Mouse (Mus musculus) forebrain, embryonic 14.5 days (tissue): ENCODE data around the gene Notch2. TPM values are rescaled to one million over a fixed set of nuclear protein-coding genes. Genes with fewer than 3 reads are reported as not detected.

Experiments
- ATAC-seq: fragments of 200-750 bp; cut with Nextera tagmentation; 2 replicates; pipeline ENCODE4 v1.8.0; 2017; ENCODE audit warnings: mild to moderate bottlenecking, moderate library complexity
- DNase-seq: peaks from one replicate; pipeline ENCODE4 v3.0.0-alpha.2; 2015; ENCODE audit warnings: low spot score
- H3K27ac ChIP-seq: fragments of 300-500 bp; sonication (generic); 2 replicates; pipeline ENCODE4 v1.5.1; 2014; ENCODE audit warnings: low read depth, mild to moderate bottlenecking, control low read depth, low read length, moderate library complexity
- H3K27me3 ChIP-seq: fragments of 300-500 bp; sonication (generic); replicated peaks from 2 replicates; pipeline ENCODE4 v1.6.1; 2014; ENCODE audit warnings: low read length, control low read depth, mixed read lengths; ENCODE audit not compliant: control insufficient read depth, insufficient read depth
- H3K36me3 ChIP-seq: fragments of 300-500 bp; sonication (generic); 2 replicates; pipeline ENCODE4 v1.6.1; 2014; ENCODE audit warnings: low read length, control low read depth; ENCODE audit not compliant: control insufficient read depth, insufficient read depth
- H3K4me1 ChIP-seq: fragments of 300-500 bp; sonication (generic); 2 replicates; pipeline ENCODE4 v1.6.1; 2014; ENCODE audit warnings: antibody characterized with exemption, low read length, control low read depth; ENCODE audit not compliant: control insufficient read depth, insufficient read depth
- H3K4me2 ChIP-seq: fragments of 300-500 bp; sonication (generic); 2 replicates; pipeline ENCODE4 v1.6.1; 2014; ENCODE audit warnings: mild to moderate bottlenecking, control low read depth, low read length
- H3K4me3 ChIP-seq: fragments of 300-500 bp; sonication (generic); 2 replicates; pipeline ENCODE4 v1.5.1; 2014; ENCODE audit warnings: low read depth, low read length, control low read depth
- H3K9ac ChIP-seq: fragments of 300-500 bp; sonication (generic); 2 replicates; pipeline ENCODE4 v1.6.1; 2014; ENCODE audit warnings: mild to moderate bottlenecking, low read length, control low read depth, moderate library complexity
- H3K9me3 ChIP-seq: fragments of 300-500 bp; sonication (generic); replicated peaks from 2 replicates; pipeline ENCODE4 v1.6.1; 2016; ENCODE audit warnings: low read length, control low read depth, mixed read lengths; ENCODE audit not compliant: control insufficient read depth
- WGBS: fragments of 180-500 bp; shearing (Covaris S2); extraction: QIAGEN DNeasy Blood & Tissue Kit; methylation state at CpG from one replicate; pipeline ENCODE4 v1.1.7; 2014; 5-methylcytosine and 5-hydroxymethylcytosine counted together
- polyA plus RNA-seq: library from polyadenylated mRNA; unstranded; fragments of >200 nt; fragmentation: Nextera tagmentation; extraction: Ambion mirVana; gene quantifications from 2 replicates; pipeline ENCODE4 v1.2.1, GENCODE M21; 2014

Notch2 gene
- polyA plus RNA-seq, 1 experiment from 2014 or later = 13.6 TPM

- H3K9me3 ChIP-seq = no peaks in the 10 kb centered on the region
- peaks cover 50% of the 10 kb centered on the region for H3K4me1 ChIP-seq
- WGBS = 92% methylated on average over 3 of the region's 3 CpGs
- H3K4me3 ChIP-seq = no peak overlapping the region
- DNase-seq (no peak), ATAC-seq (no peak)
- no peak overlapping the region for H3K9ac ChIP-seq
- H3K27me3 ChIP-seq = no peaks in the 10 kb centered on the region
- no peak overlapping the region for H3K27ac ChIP-seq
- no peak overlapping the region for H3K4me2 ChIP-seq
- peaks cover 7% of the 10 kb centered on the region; the same call in 1 of the 2 replicates for H3K36me3 ChIP-seq
Measured at GRCm38 (mm10) chr3:98066434-98066833, 53.1 kb downstream of the Notch2 start.

- Histone ChIP-seq H3K27me3 (no peaks in the 10 kb centered on the region), H3K36me3 (peaks cover 14% of the 10 kb centered on the region), H3K4me1 (peaks cover 40% of the 10 kb centered on the region), H3K9ac (no peak overlapping the region), H3K4me2 (no peak overlapping the region), H3K27ac (no peak overlapping the region), H3K9me3 (no peaks in the 10 kb centered on the region), H3K4me3 (no peak overlapping the region)
- WGBS = 75% methylated on average over 3 of the region's 3 CpGs
- ATAC-seq (no peak), DNase-seq (peak; percentile 68)
Measured at GRCm38 (mm10) chr3:98067413-98067812, 54.1 kb downstream of the Notch2 start.

- 71% methylated on average over 12 of the region's 12 CpGs for WGBS
- H3K4me2 ChIP-seq = no peak overlapping the region
- peaks cover 19% of the 10 kb centered on the region for H3K36me3 ChIP-seq
- H3K9me3 ChIP-seq = no peaks in the 10 kb centered on the region
- H3K9ac ChIP-seq = no peak overlapping the region
- no peak overlapping the region for H3K4me3 ChIP-seq
- peaks cover 34% of the 10 kb centered on the region for H3K4me1 ChIP-seq
- no peaks in the 10 kb centered on the region for H3K27me3 ChIP-seq
- DNase-seq (no peak), ATAC-seq (no peak)
- peak overlapping the region; percentile 5; the same call in 1 of the 2 replicates for H3K27ac ChIP-seq
Measured at GRCm38 (mm10) chr3:98067852-98068491, 54.6 kb downstream of the Notch2 start.

- Histone ChIP-seq H3K27me3 (no peaks in the 10 kb centered on the region), H3K9me3 (no peaks in the 10 kb centered on the region), H3K36me3 (peaks cover 20% of the 10 kb centered on the region), H3K4me3 (no peak overlapping the region), H3K4me1 (peaks cover 24% of the 10 kb centered on the region), H3K4me2 (no peak overlapping the region), H3K27ac (no peak overlapping the region), H3K9ac (no peak overlapping the region)
- 82% methylated on average over 7 of the region's 7 CpGs for WGBS
- DNase-seq (no peak), ATAC-seq (no peak)
Measured at GRCm38 (mm10) chr3:98069161-98069560, 55.8 kb downstream of the Notch2 start.

- WGBS = 73% methylated on average over 3 of the region's 3 CpGs
- Histone ChIP-seq H3K27me3 (no peaks in the 10 kb centered on the region), H3K9me3 (no peaks in the 10 kb centered on the region), H3K27ac (no peak overlapping the region), H3K4me3 (no peak overlapping the region), H3K4me1 (peaks cover 17% of the 10 kb centered on the region), H3K36me3 (peaks cover 20% of the 10 kb centered on the region), H3K4me2 (no peak overlapping the region), H3K9ac (no peak overlapping the region)
- ATAC-seq (no peak), DNase-seq (no peak)
Measured at GRCm38 (mm10) chr3:98069856-98070255, 56.5 kb downstream of the Notch2 start.

GRCm38 (mm10) chr3:98072570-98072969, 59.2 kb downstream of the Notch2 start:
- WGBS = 95% methylated on average over 8 of the region's 8 CpGs

GRCm38 (mm10) chr3:98073545-98073944, 60.2 kb downstream of the Notch2 start:
- H3K9me3 ChIP-seq = no peaks in the 10 kb centered on the region
- H3K27me3 ChIP-seq = no peaks in the 10 kb centered on the region
- no peak for ATAC-seq
- H3K4me1 ChIP-seq = no peaks in the 10 kb centered on the region
- H3K36me3 ChIP-seq = peaks cover 24% of the 10 kb centered on the region
- H3K27ac ChIP-seq = no peak overlapping the region
- H3K4me2 ChIP-seq = no peak overlapping the region
- no peak overlapping the region for H3K4me3 ChIP-seq
- no peak overlapping the region for H3K9ac ChIP-seq
- DNase-seq = no peak
- WGBS = 82% methylated on average over 4 of the region's 4 CpGs

More at GRCm38 (mm10) chr3:98072570-98072969, 59.2 kb downstream of the Notch2 start:
- Histone ChIP-seq H3K4me2 (no peak overlapping the region), H3K4me1 (peaks cover 5% of the 10 kb centered on the region; the same call in 1 of the 2 replicates), H3K9me3 (no peaks in the 10 kb centered on the region), H3K4me3 (no peak overlapping the region), H3K27me3 (no peaks in the 10 kb centered on the region), H3K27ac (no peak overlapping the region), H3K36me3 (peaks cover 24% of the 10 kb centered on the region), H3K9ac (no peak overlapping the region)
- ATAC-seq (no peak), DNase-seq (no peak)

GRCm38 (mm10) chr3:98074622-98075231, 61.4 kb downstream of the Notch2 start:
- no peak overlapping the region for H3K4me2 ChIP-seq
- H3K9me3 ChIP-seq = no peaks in the 10 kb centered on the region
- no peak overlapping the region for H3K27ac ChIP-seq
- no peak overlapping the region for H3K4me3 ChIP-seq
- no peaks in the 10 kb centered on the region for H3K4me1 ChIP-seq
- H3K9ac ChIP-seq = no peak overlapping the region
- H3K27me3 ChIP-seq = no peaks in the 10 kb centered on the region
- peaks cover 24% of the 10 kb centered on the region for H3K36me3 ChIP-seq
- 71% methylated on average over 6 of the region's 6 CpGs for WGBS
- no peak for DNase-seq
- ATAC-seq = no peak

- no peak overlapping the region for H3K9ac ChIP-seq
- H3K27ac ChIP-seq = no peak overlapping the region
- ATAC-seq (no peak), DNase-seq (no peak)
- 77% methylated on average over 5 of the region's 5 CpGs for WGBS
- no peaks in the 10 kb centered on the region for H3K27me3 ChIP-seq
- no peaks in the 10 kb centered on the region for H3K4me1 ChIP-seq
- H3K4me2 ChIP-seq = no peak overlapping the region
- H3K36me3 ChIP-seq = peaks cover 6% of the 10 kb centered on the region; the same call in 1 of the 2 replicates
- no peaks in the 10 kb centered on the region for H3K9me3 ChIP-seq
- no peak overlapping the region for H3K4me3 ChIP-seq
Measured at GRCm38 (mm10) chr3:98077866-98078265, 64.5 kb downstream of the Notch2 start.
